Mouse (Mus musculus) CH12.LX (cell line): Measurements from ENCODE around the gene Tdp1.

Source experiments
- CTCF ChIP-seq, 2 experiments: IDR thresholded peaks in 1 of 2; conservative IDR thresholded peaks in 1 of 2; 2 replicates each; pipeline ENCODE4 v1.5.1; 2011 to 2012; ENCODE audit warnings: low read depth in 2 of 2, low read length in 2 of 2, improper control_type of control experiment in 1 of 2, inconsistent platforms in 1 of 2, mild to moderate bottlenecking in 1 of 2, moderate library complexity in 1 of 2
- EP300 ChIP-seq: IDR thresholded peaks from 2 replicates; pipeline ENCODE4 v1.6.1; 2011; ENCODE audit warnings: low read length, improper control_type of control experiment
- HCFC1 ChIP-seq: IDR thresholded peaks from 2 replicates; pipeline ENCODE4 v1.6.1; 2012; ENCODE audit warnings: low read depth, mild to moderate bottlenecking, inconsistent platforms, low read length, improper control_type of control experiment
- KAT2A ChIP-seq: IDR thresholded peaks from 2 replicates; pipeline ENCODE4 v1.6.1; 2012; ENCODE audit warnings: low read length, improper control_type of control experiment, inconsistent platforms; ENCODE audit not compliant: insufficient replicate concordance
- MAX ChIP-seq: IDR thresholded peaks from 2 replicates; pipeline ENCODE4 v1.6.1; 2011; ENCODE audit warnings: low read length, improper control_type of control experiment
- NRF1 ChIP-seq: IDR thresholded peaks from 2 replicates; pipeline ENCODE4 v1.6.1; 2014; ENCODE audit warnings: low read depth, mild to moderate bottlenecking, inconsistent platforms, low read length, improper control_type of control experiment, moderate library complexity
- POLR2A ChIP-seq: IDR thresholded peaks from 2 replicates; pipeline ENCODE4 v1.6.1; 2011; ENCODE audit warnings: low read depth, mild to moderate bottlenecking, improper control_type of control experiment, low read length
- ZNF384 ChIP-seq: IDR thresholded peaks from 2 replicates; pipeline ENCODE4 v1.6.1; 2012; ENCODE audit warnings: low read depth, low read length, improper control_type of control experiment, inconsistent platforms

GRCm38 (mm10) chr12:99921045-99921444 is 36.7 kb downstream of the Tdp1 start:
- TF ChIP-seq POLR2A (no peak), KAT2A (no peak), MAX (no peak), EP300 (no peak), NRF1 (no peak), CTCF (conservative IDR thresholded peaks at IDR 0.05 in 1 of 2, IDR thresholded peaks at IDR 0.05 in 1 of 2; ENCODE audit: low read depth in 2 of 2, low read length in 2 of 2) (peak; percentile 40 to 66; a peak in 3 of 4 replicates), ZNF384 (no peak), HCFC1 (no peak)
